Mouse (Mus musculus): ENCODE measurements around the gene Abtb2.

GRCm38 (mm10) chr2:103603209-103603608, 37.1 kb downstream of the Abtb2 start:
- TF ChIP-seq CTCF (IDR thresholded peaks at IDR 0.05; ENCODE audit: low read depth, low read length) (no peak), POLR2A (IDR thresholded peaks at IDR 0.05; ENCODE audit: extremely low read depth, insufficient read depth, low read length) (no peak)

All from liver, adult 2 months (tissue).